Mouse (Mus musculus) lung, adult 18-20 months (tissue): ENCODE data around the gene Agpat2.

Source experiments
- DNase-seq, 2 experiments: peaks; one replicate each; pipeline ENCODE4 v3.0.0; 2022; ENCODE audit warnings: mixed read lengths in 2 of 2

Gene Agpat2

DNA sequence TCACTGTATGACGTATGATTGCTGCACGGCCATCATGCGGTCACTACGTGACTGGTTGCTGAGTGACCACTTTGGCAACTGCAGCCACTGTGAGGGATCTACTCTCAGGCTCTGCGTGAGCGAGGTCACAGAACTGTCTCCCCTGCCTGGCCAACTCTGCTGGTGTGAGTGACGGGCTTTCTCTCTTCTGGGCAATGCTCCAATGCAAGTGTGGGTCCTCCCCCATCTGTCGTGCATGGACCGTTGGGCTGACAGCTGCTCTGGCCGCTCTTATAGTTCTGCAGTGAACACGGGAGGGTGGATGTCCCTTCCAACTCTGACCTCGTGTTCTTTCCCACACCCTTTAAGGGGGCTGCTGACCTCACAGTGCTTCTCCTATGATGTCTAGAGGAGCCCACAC, 30.8 kb downstream of the Agpat2 start:
- DNase-seq, result peak; percentile 59 to 74

DNA sequence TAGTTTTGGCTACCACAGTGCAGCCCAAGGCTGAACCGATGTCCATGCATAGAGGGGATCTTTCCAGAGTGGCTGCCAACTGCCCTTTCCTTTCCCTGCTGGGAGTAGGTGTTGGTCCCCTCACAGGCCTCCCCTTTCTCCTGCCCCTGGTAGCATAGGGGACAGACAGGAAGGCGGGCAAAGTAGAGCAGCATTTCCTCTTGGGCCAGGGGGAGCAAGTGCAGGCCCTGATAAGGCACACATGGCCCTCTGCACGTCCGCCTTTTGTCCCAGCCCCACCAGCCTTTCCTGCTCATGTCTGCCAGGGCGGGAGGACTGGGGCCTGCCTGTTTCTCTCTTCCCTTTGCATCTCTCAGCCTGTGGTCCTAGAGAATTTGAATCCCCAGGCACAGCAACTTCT, 32.4 kb downstream of the Agpat2 start:
- peak; percentile 81 to 85 for DNase-seq

DNA sequence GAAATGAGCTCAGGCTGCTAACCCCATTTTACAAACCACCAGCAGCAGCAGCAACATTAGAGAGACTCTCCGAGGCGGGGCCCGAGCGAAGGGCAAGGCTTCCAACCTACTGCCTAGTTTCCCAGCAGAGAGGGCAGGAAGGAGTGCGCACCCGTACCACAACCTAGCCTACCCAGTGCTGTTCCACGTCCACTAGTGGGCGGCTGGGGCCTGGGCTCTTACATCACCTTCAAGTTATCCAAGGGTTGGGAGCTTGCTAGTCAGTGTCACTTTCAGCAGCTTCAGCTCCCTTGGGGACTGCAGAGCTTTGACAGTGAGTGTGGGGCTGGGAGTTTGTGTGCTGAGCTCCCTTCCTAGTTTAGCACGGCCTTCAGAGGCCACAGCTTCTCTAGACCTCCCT, 32.8 kb downstream of the Agpat2 start:
- DNase-seq, result no peak

DNA sequence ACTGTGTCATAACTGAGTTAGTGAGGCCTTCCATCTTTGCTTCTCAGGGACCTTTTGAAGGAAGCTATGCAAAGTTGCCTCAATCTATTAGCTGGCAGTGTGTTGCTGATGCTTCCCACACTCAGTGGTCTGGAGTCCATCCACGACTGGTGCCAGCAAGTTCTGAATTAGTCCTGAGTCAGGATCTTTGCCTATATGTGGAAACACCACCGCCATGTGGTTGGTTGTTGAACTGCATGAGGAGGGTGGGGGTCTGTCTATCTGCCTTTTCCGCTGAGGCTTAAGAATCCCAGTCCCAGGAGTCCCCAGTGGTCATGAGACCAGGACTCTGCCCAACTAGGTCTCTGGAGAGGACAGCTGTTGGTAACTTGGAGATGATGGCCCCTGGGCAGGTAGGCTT, 34.2 kb downstream of the Agpat2 start:
- DNase-seq, result peak in 1 of 2 experiments; percentile 61

DNA sequence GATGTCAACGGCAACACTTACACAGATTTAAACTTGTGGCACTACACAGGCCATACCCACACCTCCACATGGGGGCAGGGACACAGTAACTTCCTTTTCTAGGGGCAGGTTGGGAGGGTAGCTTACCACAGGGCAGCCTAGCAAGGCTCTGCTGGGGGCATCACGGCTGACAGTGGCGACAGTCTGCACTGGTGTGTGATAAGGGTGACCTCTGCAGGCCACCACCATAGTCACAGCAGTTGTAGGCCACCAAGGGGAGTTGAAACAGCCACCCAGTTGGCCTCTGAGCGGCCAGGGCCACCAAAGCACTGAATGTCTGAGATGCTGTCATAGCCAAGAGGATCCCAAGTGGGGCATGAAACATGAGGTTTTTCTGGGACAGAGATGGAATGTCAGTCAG, 38.0 kb downstream of the Agpat2 start:
- peak in 1 of 2 experiments; percentile 60 for DNase-seq

DNA sequence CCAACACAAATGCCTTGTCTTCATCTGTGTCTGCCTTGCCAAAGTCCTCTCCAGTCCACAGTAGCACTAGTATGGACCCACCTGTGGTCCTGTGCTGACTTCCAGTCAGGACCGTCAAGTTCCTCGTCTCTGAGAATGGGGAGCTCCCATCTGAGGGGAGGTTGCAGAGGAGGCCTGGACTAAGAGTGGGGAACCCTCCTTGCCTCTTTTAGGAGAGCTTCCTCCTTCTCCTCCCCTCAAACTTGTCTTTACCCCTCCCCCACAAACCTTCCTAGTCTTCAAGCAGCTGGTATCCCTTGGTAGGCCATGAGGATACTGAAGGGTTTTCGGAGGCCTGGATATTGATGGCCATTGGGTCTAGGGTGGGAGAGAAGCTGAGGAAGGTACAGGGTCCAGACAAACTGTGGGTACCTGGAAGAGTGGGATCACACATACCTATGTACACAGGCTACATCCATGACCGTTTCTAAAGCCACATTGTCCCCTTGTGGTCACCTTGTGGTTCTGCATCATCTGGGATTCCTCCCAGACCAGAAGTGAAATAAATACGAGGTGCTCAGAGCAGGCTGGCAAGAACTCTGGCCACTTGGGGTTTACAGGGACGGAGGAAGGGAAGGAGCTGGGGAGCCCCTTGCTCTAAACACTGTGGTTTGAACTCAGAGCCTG, 42.7 kb downstream of the Agpat2 start:
- DNase-seq, result peak; percentile 55 to 75

DNA sequence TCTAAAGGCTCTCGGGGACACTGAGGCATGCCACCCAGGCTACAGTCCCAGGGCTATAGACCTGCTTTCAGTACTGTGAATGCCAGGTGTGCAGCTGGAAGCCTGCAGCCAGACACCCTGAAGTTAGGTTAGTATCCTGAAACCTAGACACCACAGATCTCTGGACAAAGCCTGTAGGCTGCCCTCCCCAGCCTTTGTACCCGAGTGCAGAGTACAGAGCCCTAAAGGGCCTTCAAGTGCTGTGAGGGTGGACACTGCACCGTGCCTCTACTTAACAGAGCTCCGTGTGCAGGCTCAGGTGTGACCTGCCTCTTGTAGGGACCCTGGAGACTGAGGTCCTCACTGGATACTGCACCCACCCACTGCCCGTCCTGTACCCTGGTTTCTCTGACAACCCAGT, 43.7 kb downstream of the Agpat2 start:
- DNase-seq, result no peak

DNA sequence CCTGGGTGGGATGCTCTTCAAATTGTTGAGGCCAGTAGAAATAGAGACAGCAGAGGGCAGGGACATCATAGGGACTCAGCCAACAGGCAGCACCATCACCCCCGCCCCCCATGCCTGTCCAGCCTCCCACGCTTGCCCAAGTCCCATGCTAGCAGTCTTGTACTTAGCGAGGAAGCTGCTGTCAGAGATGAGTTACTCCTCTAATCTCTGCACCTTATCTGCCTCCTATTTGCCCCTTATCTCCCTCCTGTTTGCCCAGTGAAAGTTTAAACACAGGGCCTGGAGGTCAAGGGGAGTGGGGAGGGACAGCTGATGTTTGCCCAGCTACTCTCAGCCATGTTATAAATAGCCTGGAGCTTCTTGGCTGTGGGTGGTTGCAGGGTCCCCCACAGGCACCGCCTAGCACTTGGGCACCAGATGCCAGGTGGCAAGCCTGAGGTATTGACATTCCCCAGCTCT, 47.7 kb downstream of the Agpat2 start:
- DNase-seq, result peak; percentile 80 to 84

DNA sequence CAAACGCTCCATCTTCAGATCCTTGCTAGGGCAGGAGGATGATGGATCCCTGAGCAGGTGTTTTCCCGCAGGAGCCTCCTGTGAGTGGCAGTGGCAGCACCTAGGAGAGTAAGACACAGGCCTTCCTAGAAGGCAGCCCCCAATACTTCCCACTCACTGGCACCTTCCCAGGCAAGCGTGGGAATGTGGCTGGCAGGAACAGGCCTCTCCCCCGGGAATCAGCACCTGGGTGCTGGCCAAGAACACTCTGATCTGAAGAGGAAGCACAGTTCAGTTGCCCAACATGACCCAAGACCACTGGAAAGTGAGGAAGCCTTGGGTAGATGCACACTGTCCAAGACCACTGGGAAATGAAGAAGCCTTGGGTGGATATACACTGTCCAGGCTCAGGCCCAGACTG, 49.1 kb downstream of the Agpat2 start:
- DNase-seq, result peak; percentile 81 to 89

DNA sequence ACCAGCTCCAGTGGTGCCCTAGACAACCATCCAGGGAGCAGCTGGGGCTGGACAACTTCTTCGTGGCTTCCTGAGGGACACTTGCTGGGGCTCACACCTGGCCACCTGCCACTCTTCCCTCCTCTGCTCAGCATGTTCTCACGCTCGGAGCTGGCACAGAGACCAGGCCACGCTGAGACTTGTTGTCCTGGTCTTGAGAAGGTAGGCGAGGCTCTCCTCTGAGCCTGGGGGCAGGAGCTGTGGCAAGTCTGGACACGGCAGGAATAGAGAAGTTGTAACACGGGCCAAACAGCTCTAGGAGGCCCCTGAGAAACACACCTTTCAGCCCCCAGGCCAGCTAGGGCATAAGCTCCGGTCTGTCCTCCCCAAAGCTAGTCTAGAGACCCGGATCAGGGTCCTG, 50.3 kb downstream of the Agpat2 start:
- peak; percentile 69 to 81 for DNase-seq

DNA sequence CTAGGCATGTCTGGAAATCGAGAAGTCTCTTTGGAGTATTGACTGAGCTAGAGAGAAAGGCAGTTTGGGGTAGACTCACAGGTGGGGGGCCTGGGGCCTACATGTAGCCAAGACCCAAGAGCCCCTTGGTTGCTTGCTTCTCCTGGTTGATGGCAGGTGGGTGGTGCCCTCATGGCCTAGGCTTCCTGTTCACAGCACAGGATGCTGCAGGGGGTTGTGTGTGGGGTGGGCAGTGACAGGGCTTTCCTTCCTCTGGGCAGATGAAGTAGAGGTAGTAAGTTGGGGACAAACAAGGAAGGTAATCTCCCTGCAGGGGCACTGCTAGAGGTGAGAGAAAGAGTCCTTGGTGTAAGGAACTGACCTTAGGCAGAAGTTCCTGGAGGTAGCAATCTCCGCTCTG, 52.2 kb downstream of the Agpat2 start:
- no peak for DNase-seq

DNA sequence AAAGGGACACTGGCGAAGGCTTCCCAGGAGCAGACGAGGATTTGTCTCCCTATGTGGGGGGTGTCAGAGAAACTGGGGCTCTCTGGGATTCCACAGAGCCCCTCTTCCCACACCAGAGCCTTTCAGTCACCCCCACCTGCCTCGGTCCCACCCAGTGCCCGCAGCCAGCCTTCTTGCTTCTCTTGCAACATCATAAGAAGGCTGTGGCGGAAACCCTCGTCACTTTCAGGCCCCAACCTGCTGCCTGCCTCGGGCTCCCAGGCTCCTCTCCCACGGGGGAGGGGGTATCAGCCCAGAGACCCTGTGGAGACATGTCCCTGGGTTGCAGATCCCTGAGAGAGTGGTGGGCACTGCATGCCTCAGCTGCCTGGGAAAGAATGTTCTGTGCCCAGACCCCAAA, 52.8 kb downstream of the Agpat2 start:
- DNase-seq, result no peak

DNA sequence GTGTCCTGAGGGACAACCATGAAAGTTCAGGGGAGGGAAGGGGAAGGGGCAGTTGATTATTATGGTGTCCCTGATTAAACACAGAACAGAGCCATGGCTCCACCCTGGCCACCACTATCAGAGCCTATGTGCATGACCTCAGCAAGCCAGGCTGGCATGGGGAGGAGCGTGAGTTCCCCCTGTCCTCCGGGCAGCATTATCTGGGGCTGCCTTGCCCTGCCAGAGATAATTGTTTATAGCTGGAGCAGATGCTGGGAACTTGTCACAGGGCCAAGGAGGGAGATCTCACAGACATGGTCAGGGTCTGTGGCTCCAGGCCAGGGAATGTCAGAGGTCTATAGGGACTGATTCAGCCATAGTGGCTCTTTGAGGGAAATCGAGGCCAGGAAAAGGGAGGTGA, 53.4 kb downstream of the Agpat2 start:
- peak in 1 of 2 experiments; percentile 38 for DNase-seq

DNA sequence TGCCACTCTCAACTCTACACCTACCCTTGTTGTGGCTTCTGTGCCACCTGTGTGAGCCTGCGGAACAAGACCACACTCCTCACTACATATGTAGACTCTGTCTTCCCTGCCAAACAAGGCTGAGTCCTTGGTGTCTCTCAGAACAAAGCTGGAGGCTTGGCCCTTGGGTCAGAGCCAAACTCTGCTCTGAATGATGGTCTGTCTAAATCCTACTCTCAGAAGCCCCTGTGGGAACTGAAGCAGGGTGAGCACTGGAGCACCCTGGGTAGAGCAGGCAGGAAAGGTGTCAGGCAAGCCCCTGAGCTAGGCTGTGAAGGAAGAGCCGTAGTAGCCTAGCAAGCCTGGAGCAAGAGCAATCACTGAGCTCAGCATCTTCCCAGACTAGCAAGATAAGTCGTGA, 54.0 kb downstream of the Agpat2 start:
- DNase-seq, result no peak

DNA sequence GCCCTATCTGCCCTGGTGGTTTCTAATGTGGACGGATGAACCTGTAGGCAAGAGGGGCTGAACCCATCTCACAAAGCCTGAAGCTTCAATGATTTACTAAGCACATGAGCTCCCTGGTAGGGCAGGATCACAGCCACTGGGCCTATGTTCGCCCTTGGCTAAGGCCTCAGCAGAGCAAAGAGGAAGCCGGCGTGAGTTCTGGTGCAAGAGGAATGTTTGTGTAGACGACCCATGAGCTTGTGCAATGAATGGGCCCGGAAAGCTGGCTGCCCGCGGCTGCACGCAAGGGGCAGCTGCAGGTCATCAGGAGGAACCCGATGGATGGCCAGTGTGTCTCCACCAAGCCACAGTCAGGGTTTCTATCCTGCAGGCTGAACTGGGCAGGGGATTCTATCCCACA, 54.4 kb downstream of the Agpat2 start:
- peak; percentile 64 to 67 for DNase-seq

DNA sequence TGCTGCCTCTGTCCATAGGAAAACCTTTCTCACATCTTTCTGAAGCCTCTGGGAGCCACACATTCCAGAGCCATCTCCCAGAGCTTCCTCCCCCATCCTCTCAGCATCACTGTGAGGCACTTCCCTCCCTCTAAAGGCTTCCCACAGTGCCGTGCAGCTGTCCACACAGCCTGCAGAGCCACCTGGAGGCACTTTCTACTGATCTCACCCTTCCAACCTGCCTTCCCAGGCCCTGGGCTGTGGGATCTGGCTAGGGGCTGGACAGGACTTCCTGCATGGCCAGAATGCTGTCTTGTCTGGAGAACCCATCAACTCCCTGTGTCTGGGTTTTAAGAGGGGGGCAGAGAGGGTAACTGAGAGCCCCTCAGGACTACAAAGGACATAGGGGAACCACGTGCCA, 56.7 kb downstream of the Agpat2 start:
- DNase-seq, result no peak

DNA sequence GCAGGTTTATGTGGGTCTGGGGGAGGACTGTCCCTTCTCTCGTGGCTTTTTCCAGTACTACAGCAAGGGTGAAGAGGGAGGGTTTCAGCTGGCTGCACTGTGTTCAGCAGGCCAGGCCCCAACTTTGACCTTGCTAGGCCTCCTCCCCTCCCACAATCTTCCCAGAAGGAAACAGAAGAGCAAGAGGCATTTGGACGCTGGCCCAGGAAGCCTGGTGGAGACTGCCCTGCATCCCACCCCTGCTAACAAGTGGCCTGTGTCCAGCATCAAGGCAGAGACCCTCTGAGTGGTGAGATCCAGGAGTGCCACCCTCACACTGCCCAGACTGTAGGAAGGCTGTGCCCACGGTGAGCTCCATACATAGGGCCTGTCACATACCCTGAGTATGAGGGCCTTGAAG, 60.0 kb downstream of the Agpat2 start:
- peak; percentile 48 to 53 for DNase-seq

DNA sequence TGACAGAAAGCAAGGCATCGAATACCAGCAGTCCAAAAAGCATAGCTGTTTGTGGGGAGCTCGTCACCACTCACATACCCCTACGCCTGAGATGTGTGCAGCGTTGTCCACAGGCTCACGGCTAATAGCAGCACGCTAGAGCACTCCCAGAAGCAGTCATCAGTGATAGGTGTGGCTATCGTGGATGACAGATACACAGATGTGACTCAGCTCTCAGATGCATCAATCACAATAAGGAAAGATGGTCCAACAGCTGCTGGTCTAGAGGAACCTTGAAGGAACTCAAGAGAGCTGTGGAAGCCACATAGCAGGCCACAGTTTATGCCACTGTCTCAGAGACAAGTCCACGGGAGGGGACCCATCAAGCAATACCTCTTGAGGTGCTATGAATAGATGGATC, 60.4 kb downstream of the Agpat2 start:
- no peak for DNase-seq

DNA sequence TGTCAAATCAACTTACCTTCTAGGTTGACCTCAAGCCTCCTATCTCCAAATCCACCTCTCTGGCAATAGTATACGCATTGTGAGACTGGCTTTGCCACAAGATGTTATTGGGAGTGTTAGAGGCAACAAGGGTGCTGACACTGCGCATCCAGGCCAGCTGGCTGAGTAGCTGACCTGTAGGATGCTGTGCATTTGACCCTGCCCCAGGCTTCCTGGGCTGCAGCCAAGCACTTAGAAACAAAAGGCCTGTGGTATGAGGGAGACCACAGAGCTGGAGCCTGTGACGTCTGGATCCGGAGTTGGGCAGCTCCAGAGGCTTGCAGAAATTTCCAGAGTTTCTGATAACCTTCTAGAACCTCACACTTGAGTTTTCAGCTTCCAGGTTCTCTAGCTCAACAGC, 61.1 kb downstream of the Agpat2 start:
- peak; percentile 62 to 63 for DNase-seq
